Mouse (Mus musculus) CH12.LX (cell line): ENCODE data around the gene Zmat5. TPM values are rescaled to one million over a fixed set of nuclear protein-coding genes. Genes with fewer than 3 reads are reported as not detected.
A peak's percentile ranks its signal among the peaks of the same experiment; 100 is the strongest.

Experiments
- DNase-seq: peaks from one replicate; pipeline ENCODE4 v3.0.0-alpha.2; 2013; ENCODE audit errors: extremely low read depth
- H3K27ac ChIP-seq: 2 replicates; pipeline ENCODE4 v1.5.1; 2012; ENCODE audit warnings: low read depth, mild to moderate bottlenecking, control low read depth, moderate library complexity; ENCODE audit not compliant: insufficient read depth
- H3K27me3 ChIP-seq: replicated peaks from 2 replicates; pipeline ENCODE3; 2012; ENCODE audit warnings: inconsistent platforms
- H3K36me3 ChIP-seq, 2 experiments: replicated peaks in 1 of 2; 2 replicates each; pipeline versions ENCODE3 to v1.6.1; 2012; ENCODE audit warnings: inconsistent platforms in 1 of 2, low read length in 1 of 2, mild to moderate bottlenecking in 1 of 2, mixed read lengths in 1 of 2, moderate library complexity in 1 of 2; ENCODE audit not compliant: control insufficient read depth in 1 of 2, insufficient read depth in 1 of 2
- H3K4me1 ChIP-seq, 2 experiments: 2 replicates each; pipeline ENCODE4 v1.6.1; 2012; ENCODE audit warnings: inconsistent platforms in 1 of 2, moderate library complexity in 1 of 2; ENCODE audit not compliant: insufficient read depth in 2 of 2, control insufficient read depth in 1 of 2
- H3K4me2 ChIP-seq: 2 replicates; pipeline ENCODE4 v1.6.1; 2012; ENCODE audit warnings: low read depth, mild to moderate bottlenecking, control low read depth; ENCODE audit not compliant: poor library complexity, insufficient read depth, severe bottlenecking
- H3K4me3 ChIP-seq, 3 experiments: fragments of 150-350 bp in 1 of 3; sonication (generic) in 1 of 3; replicated peaks in 1 of 3; 2 replicates each; pipeline versions ENCODE3 to v1.5.1; 2011 to 2012; ENCODE audit warnings: low read depth in 2 of 3, low read length in 2 of 3, mild to moderate bottlenecking in 2 of 3, moderate library complexity in 2 of 3, control low read depth in 1 of 3, improper control_type of control experiment in 1 of 3, inconsistent platforms in 1 of 3, mixed read lengths in 1 of 3; ENCODE audit not compliant: poor library complexity in 1 of 3
- H3K79me2 ChIP-seq: replicated peaks from 2 replicates; pipeline ENCODE4 v1.6.1; 2012; ENCODE audit warnings: mild to moderate bottlenecking, moderate library complexity; ENCODE audit not compliant: control insufficient read depth, poor library complexity, insufficient read depth, severe bottlenecking; ENCODE audit errors: extremely low read depth
- H3K9ac ChIP-seq: 2 replicates; pipeline ENCODE4 v1.6.1; 2012; ENCODE audit warnings: low read depth, mild to moderate bottlenecking, control low read depth, moderate library complexity; ENCODE audit not compliant: insufficient read depth
- H3K9me3 ChIP-seq: replicated peaks from 2 replicates; pipeline ENCODE3; 2012; ENCODE audit warnings: low read length, inconsistent platforms, mixed read lengths
- CHD1 ChIP-seq: IDR thresholded peaks from 2 replicates; pipeline ENCODE4 v1.6.1; 2012; ENCODE audit warnings: low read depth, low read length, improper control_type of control experiment, inconsistent platforms
- CHD2 ChIP-seq: IDR thresholded peaks from 2 replicates; pipeline ENCODE4 v1.6.1; 2011; ENCODE audit warnings: low read length, improper control_type of control experiment
- E2F4 ChIP-seq: IDR thresholded peaks from 2 replicates; pipeline ENCODE4 v1.6.1; 2011; ENCODE audit warnings: low read depth, low read length, improper control_type of control experiment; ENCODE audit not compliant: insufficient replicate concordance
- HCFC1 ChIP-seq: IDR thresholded peaks from 2 replicates; pipeline ENCODE4 v1.6.1; 2012; ENCODE audit warnings: low read depth, mild to moderate bottlenecking, inconsistent platforms, low read length, improper control_type of control experiment
- IRF4 ChIP-seq: IDR thresholded peaks from 2 replicates; pipeline ENCODE4 v1.6.1; 2014; ENCODE audit warnings: low read depth, mild to moderate bottlenecking, inconsistent platforms, low read length, improper control_type of control experiment
- JUN ChIP-seq: IDR thresholded peaks from 2 replicates; pipeline ENCODE4 v1.6.1; 2011; ENCODE audit warnings: low read depth, mild to moderate bottlenecking, low read length, improper control_type of control experiment, moderate library complexity; ENCODE audit not compliant: insufficient read depth
- KAT2A ChIP-seq: IDR thresholded peaks from 2 replicates; pipeline ENCODE4 v1.6.1; 2012; ENCODE audit warnings: low read length, improper control_type of control experiment, inconsistent platforms; ENCODE audit not compliant: insufficient replicate concordance
- NRF1 ChIP-seq: IDR thresholded peaks from 2 replicates; pipeline ENCODE4 v1.6.1; 2014; ENCODE audit warnings: low read depth, mild to moderate bottlenecking, inconsistent platforms, low read length, improper control_type of control experiment, moderate library complexity
- PAX5 ChIP-seq: IDR thresholded peaks from 2 replicates; pipeline ENCODE4 v1.6.1; 2012; ENCODE audit warnings: low read length, inconsistent platforms, mixed read lengths
- POLR2A ChIP-seq: IDR thresholded peaks from 2 replicates; pipeline ENCODE4 v1.6.1; 2011; ENCODE audit warnings: low read depth, mild to moderate bottlenecking, improper control_type of control experiment, low read length
- ZMIZ1 ChIP-seq: IDR thresholded peaks from 2 replicates; pipeline ENCODE4 v1.6.1; 2012; ENCODE audit warnings: low read depth, mild to moderate bottlenecking, inconsistent platforms, low read length, improper control_type of control experiment
- ZNF384 ChIP-seq: IDR thresholded peaks from 2 replicates; pipeline ENCODE4 v1.6.1; 2012; ENCODE audit warnings: low read depth, low read length, improper control_type of control experiment, inconsistent platforms
- dilution Hi-C: fragments of 300-500 bp; cut with MboI; formaldehyde crosslinking; loops from 2 replicates; pipeline ENCODE4 v1.14.3; 2020; ENCODE audit warnings: low sequenced_read_pairs; ENCODE audit not compliant: extremely low pct_unique_long_range_greater_than_20kb, extremely low pct_ligation_motif_present
- in situ Hi-C: fragments of 300-500 bp; cut with MboI; formaldehyde crosslinking; loops from 3 replicates; pipeline ENCODE4 v1.14.3; 2019; ENCODE audit warnings: low sequenced_read_pairs, low pct_ligation_motif_present, low pct_unique_long_range_greater_than_20kb, mixed read lengths
- polyA plus RNA-seq: library from polyadenylated mRNA; unstranded; fragments of >175 nt; gene quantifications from 2 replicates; pipeline ENCODE4 v1.2.1, GENCODE M21; 2012; ENCODE audit warnings: low read depth; ENCODE audit not compliant: insufficient read length
- total RNA-seq, 2 experiments: library from RNA; depleted of rRNA; stranded (reverse); fragments of 300-350 nt in 1 of 2; fragments of >200 nt in 1 of 2; gene quantifications; 2 replicates each; pipeline ENCODE4 v1.2.3; 2012 to 2014

Zmat5 gene
- total and polyA plus RNA-seq, 3 experiments, result 35.9 to 75.2 (median 51.4) TPM

DNA sequence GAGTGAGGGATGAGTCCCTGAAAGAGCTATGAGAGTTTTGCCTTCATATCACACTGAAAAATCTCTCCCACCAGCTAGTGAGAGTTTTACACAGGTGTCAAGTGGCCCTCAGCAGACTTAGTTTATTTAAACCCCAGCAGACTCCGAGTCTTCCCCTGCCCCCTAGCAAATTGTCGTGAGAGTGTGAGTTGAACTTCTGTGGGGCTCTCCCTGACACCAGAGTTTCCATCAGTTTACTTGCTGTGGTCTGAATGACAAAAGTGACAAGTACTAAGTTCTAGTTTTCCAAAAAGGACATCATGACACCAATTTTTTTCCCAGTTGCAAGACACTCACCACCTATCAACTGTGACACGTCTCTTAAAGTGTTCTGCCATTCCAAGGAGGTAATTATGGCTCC is 16.6 kb upstream of the Zmat5 start:
- Histone ChIP-seq H3K36me3 (peaks cover 7 to 28% of the 10 kb centered on the region in 2 experiments), H3K4me2 (no peak overlapping the region), H3K4me1 (peaks cover 4 to 32% of the 10 kb centered on the region in 2 experiments; a peak in 2 of 4 replicates), H3K4me3 (no peak overlapping the region), H3K27me3 (no peaks in the 10 kb centered on the region), H3K79me2 (no peaks in the 10 kb centered on the region), H3K27ac (no peak overlapping the region), H3K9ac (no peak overlapping the region), H3K9me3 (no peaks in the 10 kb centered on the region)
- in situ Hi-C loops (no loop called here), dilution Hi-C loops (no loop called here)
- DNase-seq, result peak; percentile 56
- no peak for TF ChIP-seq NRF1
- TF ChIP-seq ZNF384, result no peak
- no peak for TF ChIP-seq KAT2A
- no peak for TF ChIP-seq IRF4
- TF ChIP-seq CHD1, result no peak
- TF ChIP-seq E2F4, result no peak
- no peak for TF ChIP-seq CHD2

DNA sequence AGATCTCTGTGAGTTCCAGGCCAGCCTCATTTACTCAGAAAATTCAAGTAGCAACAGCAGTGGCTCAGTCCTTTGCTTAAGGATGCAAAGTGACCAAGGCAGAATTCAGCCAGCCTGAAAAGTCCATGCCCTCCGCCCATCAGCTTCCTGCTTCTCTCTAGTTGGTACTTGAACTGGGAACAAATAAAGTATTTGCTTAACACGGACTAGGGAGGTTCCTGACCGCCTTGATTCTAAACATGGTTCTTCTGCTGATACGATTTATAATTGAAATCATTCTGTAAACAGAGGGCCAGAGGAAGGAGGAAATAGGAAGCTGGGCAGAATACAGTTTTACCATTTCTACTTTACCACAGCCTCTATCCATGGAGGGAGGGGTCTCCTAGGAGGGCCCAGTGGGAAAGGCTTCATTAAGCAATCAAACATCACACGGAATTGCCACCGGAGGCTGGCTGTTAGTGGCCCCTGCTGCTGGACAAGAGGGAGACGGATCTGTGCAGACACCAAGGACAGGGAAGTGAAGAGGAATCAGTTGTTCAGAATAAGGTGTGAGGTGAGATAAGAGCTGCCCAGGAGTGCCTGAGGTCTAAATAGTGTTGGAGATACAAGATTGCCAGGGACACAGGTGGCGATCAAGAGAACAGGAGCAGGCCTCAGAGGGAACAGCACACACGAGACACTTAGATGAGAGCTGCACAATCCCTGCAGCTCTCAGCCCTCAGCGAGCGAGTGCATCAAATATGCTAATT is 15.7 kb upstream of the Zmat5 start:
- dilution Hi-C loops (no loop called here), in situ Hi-C loops (no loop called here)
- H3K4me3 ChIP-seq, result no peak overlapping the region
- peaks cover 4 to 31% of the 10 kb centered on the region in 2 experiments; a peak in 2 of 4 replicates for H3K4me1 ChIP-seq
- peaks cover 0 to 18% of the 10 kb centered on the region in 2 experiments for H3K36me3 ChIP-seq
- H3K79me2 ChIP-seq, result no peaks in the 10 kb centered on the region
- no peak for TF ChIP-seq HCFC1
- no peak for TF ChIP-seq PAX5
- no peak for TF ChIP-seq ZMIZ1
- H3K9ac ChIP-seq, result no peak overlapping the region
- H3K4me2 ChIP-seq, result no peak overlapping the region
- H3K27ac ChIP-seq, result no peak overlapping the region
- no peak for DNase-seq
- H3K27me3 ChIP-seq, result no peaks in the 10 kb centered on the region
- H3K9me3 ChIP-seq, result no peaks in the 10 kb centered on the region

DNA sequence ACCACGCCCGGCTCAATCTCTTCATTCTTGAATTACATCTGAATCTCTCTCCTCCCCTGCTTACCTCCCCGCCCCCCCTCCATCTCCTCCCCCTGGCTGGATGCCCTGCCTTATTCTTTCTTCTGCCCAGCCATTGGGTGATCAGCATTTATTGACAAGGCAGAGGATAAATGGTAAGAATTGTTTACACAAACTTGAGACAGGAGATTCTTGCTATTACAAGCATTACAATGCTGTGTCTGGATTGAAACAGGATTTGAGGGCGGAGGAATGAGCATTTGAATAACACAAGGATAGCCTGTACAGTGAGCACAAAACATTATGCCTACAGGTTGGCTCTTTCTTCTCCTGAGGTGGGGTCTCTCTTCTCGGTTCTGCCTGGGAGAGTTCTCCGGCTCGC is 14.1 kb upstream of the Zmat5 start:
- dilution Hi-C loops, result no loop called here

More for the DNA sequence above, 14.1 kb upstream of the Zmat5 start:
- peaks cover 0 to 4% of the 10 kb centered on the region in 2 experiments for H3K36me3 ChIP-seq
- H3K4me1 ChIP-seq, result peaks cover 4 to 28% of the 10 kb centered on the region in 2 experiments; a peak in 2 of 4 replicates
- H3K4me2 ChIP-seq, result no peak overlapping the region
- peaks cover 4% of the 10 kb centered on the region for H3K9me3 ChIP-seq
- TF ChIP-seq JUN (no peak), POLR2A (no peak)
- no peaks in the 10 kb centered on the region for H3K79me2 ChIP-seq
- no peak overlapping the region for H3K9ac ChIP-seq
- no peak overlapping the region for H3K4me3 ChIP-seq
- H3K27ac ChIP-seq, result no peak overlapping the region
- in situ Hi-C loops, result no loop called here
- DNase-seq, result no peak
- no peaks in the 10 kb centered on the region for H3K27me3 ChIP-seq
